Mouse (Mus musculus) limb, embryonic 12.5 days (tissue): Measurements from ENCODE around the gene Olfr485. TPM values are rescaled to one million over a fixed set of nuclear protein-coding genes. Genes with fewer than 3 reads are reported as not detected.

Experiments
- polyA plus RNA-seq: library from polyadenylated mRNA; unstranded; fragments of >200 nt; fragmentation: Nextera tagmentation; extraction: Ambion mirVana; gene quantifications from 2 replicates; pipeline ENCODE4 v1.2.1, GENCODE M21; 2016

Gene Olfr485
- polyA plus RNA-seq, 1 experiment from 2014 or later, result not detected

Other genes starting within 250 kb of the Olfr485 start
- gene Olfr473, start 229.4 kb downstream of the Olfr485 start, polyA plus RNA-seq, result not detected in 2 replicates
- gene Olfr474, start 205.2 kb downstream of the Olfr485 start, polyA plus RNA-seq, result not detected in 2 replicates
- not detected in 2 replicates for gene Olfr476, start 195.1 kb downstream of the Olfr485 start, polyA plus RNA-seq
- gene Olfr477, start 173.2 kb downstream of the Olfr485 start, polyA plus RNA-seq, result not detected in 2 replicates
- not detected in 2 replicates for gene Olfr478, start 125.9 kb downstream of the Olfr485 start, polyA plus RNA-seq
- not detected in 2 replicates for gene Olfr479, start 109.2 kb downstream of the Olfr485 start, polyA plus RNA-seq
- not detected in 2 replicates for gene Olfr480, start 92.5 kb downstream of the Olfr485 start, polyA plus RNA-seq
- gene Olfr481, start 80.0 kb downstream of the Olfr485 start, polyA plus RNA-seq, result not detected in 2 replicates
- not detected in 2 replicates for gene Olfr482, start 62.3 kb downstream of the Olfr485 start, polyA plus RNA-seq
- gene Olfr483, start 59.0 kb downstream of the Olfr485 start, polyA plus RNA-seq, result not detected in 2 replicates
- not detected in 2 replicates for gene Olfr484, start 32.4 kb downstream of the Olfr485 start, polyA plus RNA-seq
- not detected in 2 replicates for gene Olfr486, start 12.9 kb upstream of the Olfr485 start, polyA plus RNA-seq
- gene Olfr487, start 54.8 kb upstream of the Olfr485 start, polyA plus RNA-seq, result not detected in 2 replicates
- gene Olfr488, start 98.5 kb upstream of the Olfr485 start, polyA plus RNA-seq, result not detected in 2 replicates
- gene Olfr490, start 129.1 kb upstream of the Olfr485 start, polyA plus RNA-seq, result not detected in 2 replicates
- gene Olfr491, start 153.6 kb upstream of the Olfr485 start, polyA plus RNA-seq, result not detected in 2 replicates
- not detected in 2 replicates for gene Olfr492, start 163.8 kb upstream of the Olfr485 start, polyA plus RNA-seq
- not detected in 2 replicates for gene Olfr493, start 187.1 kb upstream of the Olfr485 start, polyA plus RNA-seq
- not detected in 2 replicates for gene Olfr494, start 205.5 kb upstream of the Olfr485 start, polyA plus RNA-seq
- not detected in 2 replicates for gene Olfr495, start 233.3 kb upstream of the Olfr485 start, polyA plus RNA-seq